Mouse (Mus musculus): ENCODE data around the gene Ryr2.

DNA sequence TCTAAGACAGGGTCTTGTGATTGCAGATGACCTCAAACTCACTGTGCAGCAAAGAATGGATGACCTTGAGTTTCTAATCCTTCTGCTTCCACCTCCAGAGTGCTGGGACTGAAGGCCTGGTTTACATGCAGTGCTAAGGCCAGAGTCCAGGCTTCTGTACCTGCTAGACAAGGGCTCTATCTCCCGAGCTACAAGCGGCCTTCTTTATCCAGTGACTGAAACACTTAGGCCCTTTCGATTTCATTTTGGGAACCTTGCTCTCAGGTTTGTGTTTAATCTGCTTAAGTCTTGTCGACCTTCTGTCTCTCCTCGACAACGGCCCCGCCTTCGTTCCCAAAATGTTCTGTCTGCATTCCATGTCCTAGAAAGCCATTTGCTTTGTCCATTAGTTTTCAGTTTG is 8.8 kb upstream of the Ryr2 start:
- TF ChIP-seq RCOR1 (conservative IDR thresholded peaks at IDR 0.05; ENCODE audit: low read depth, low read length), result no peak
- TF ChIP-seq EP300 (IDR thresholded peaks at IDR 0.05; ENCODE audit: low read length), result no peak
- TF ChIP-seq CTCF (conservative IDR thresholded peaks at IDR 0.05 in 1 of 2, IDR thresholded peaks at IDR 0.05 in 1 of 2; ENCODE audit: low read depth in 2 of 2, low read length in 2 of 2), result no peak
- no peak for TF ChIP-seq MEF2A (IDR thresholded peaks at IDR 0.05; ENCODE audit: borderline replicate concordance, low read depth, low read length)
- no peak for TF ChIP-seq BHLHE40 (IDR thresholded peaks at IDR 0.05; ENCODE audit: low read depth, low read length)
- TF ChIP-seq SMC3 (IDR thresholded peaks at IDR 0.05; ENCODE audit: low read depth, low read length), result no peak
- no peak for TF ChIP-seq POLR2A (IDR thresholded peaks at IDR 0.05; ENCODE audit: low read depth, low read length)
- no peak for TF ChIP-seq MAX (IDR thresholded peaks at IDR 0.05; ENCODE audit: low read length)

Data from CH12.LX (cell line).